Mouse (Mus musculus): ENCODE results near the gene Rpl7a.

DNA sequence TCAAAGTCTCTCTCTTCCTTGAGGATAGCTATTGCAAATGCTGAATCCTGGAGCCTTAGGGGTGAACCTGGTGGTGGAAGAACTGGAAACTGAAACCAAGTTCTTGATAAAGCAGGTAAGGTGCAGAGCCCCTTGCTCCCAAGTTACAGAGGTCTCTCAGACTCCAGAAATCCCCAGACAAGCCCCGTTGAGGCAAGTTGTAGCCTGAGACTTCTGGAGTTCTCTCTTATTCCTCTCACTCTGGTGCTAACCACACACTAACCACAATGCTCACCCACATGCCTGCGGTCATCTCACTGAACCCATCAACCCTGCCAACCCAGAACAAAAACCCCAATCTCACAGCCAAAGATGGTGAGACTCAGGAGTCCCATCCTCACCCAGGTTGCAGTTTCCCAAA, 24.7 kb downstream of the Rpl7a start:
- TF ChIP-seq TAL1 (IDR thresholded peaks at IDR 0.05; ENCODE audit: low read length) (no peak), GATA1 (IDR thresholded peaks at IDR 0.05; ENCODE audit: low read length) (no peak)
